Mouse (Mus musculus) retina, embryonic 14.5 days (tissue): ENCODE measurements around the gene Slc35a1.

Experiments
- DNase-seq: peaks from one replicate; pipeline ENCODE4 v3.0.0-alpha.2; 2015; ENCODE audit warnings: low spot score

Gene Slc35a1

DNA sequence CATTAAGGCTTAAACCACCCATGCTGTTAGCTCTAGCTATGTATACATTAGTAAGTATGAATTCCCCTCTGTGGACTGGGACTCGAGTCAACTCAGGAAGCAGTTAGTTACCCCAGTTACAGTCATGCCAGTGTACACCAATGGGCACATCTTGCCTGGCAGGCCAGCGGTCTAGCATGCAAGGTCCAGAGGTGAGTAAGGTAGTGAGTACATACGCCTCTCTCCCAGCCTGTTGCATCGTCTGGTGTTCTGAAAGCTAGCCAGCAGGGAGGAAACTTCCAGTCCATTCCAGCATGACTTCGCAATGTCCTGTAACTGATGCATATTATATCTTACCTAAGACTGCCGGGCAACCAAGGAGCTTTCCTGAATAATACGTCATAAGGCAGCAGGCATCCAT, 34.1 kb downstream of the Slc35a1 start:
- DNase-seq, result no peak

DNA sequence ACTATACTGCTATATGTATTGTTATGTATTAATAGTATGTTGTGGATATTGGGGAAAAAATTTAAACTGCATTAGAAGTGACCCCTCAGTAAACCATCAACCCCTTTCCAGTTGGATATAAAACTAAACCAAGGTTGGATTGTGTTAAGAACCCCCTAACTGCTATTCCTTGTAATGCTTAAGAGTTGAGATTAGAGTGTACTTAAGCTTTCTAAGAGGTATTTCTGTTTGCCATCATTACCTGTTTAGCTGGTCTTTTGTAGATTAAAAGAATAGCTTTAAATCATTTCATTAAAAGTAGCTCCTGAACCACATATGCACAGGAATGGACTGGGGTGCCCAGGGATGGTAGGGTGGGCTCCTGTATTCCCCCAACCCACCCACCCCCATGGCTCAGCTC, 42.5 kb downstream of the Slc35a1 start:
- no peak for DNase-seq

DNA sequence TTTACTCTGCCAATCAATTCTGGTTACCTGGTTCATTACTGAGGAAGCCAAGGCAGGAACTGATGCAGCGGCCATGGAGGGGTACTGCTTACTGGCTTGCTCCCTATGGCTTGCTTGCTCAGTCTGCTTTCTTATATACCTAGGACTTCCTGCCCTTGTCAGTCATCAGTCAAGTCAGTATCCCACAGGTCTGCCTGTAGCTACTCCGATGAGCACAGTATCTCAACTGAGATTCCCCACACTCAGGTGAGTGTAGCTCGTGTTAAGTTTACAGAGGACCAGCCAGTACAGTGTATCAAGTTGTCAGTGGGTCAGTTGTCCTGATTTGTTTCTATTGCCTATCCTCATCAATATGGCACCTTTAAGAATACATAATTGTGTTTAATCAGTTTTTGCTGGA, 46.5 kb downstream of the Slc35a1 start:
- DNase-seq, result no peak

DNA sequence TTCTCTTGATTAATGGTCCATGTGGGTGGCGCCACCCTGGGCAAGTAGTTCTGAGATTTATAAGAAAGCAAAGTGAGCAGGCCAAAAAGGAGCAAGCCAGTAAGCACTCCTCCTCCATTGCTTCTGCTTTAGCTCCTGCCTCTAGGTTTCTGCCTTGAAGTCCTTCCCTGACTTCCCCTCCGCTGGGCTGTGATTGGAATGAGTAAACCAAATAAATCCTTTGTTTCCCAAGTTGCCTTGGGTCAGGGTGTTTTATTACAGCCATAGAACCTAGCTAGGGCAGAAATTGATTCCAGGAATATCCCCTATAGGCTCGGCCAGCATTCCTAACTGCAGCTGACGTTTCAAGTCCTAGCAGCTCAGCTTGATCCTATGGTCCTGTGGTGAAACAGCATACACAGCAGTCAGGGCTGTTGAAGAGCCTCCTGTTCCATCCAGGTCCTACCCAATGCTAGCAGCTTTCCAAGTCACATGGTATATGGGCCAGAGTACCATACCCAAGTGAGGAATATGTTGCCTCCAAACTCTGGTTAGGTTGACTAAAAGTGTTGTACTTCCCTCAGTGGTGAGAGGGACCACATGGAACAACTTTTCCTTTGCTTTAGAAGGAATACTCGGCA, 47.4 kb downstream of the Slc35a1 start:
- no peak for DNase-seq

DNA sequence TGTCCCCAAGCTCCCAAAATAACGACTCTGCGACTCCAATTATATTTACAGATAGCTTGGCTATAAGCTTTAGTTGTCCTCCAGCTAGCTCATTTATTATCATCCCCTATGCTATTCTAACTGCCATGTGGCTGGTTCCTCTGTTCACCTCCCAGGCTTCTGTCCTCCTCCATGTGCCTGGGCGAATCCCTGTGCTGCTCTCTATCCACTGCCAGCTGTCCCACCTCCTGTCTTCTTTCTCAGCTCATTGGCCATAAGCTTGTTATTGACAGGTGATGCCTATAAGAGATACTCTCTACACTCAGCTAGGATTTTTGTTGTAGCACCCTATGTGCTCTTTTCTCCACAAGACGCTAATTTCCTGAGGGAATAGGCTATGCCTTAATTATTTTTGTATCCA, 49.4 kb downstream of the Slc35a1 start:
- DNase-seq, result no peak

DNA sequence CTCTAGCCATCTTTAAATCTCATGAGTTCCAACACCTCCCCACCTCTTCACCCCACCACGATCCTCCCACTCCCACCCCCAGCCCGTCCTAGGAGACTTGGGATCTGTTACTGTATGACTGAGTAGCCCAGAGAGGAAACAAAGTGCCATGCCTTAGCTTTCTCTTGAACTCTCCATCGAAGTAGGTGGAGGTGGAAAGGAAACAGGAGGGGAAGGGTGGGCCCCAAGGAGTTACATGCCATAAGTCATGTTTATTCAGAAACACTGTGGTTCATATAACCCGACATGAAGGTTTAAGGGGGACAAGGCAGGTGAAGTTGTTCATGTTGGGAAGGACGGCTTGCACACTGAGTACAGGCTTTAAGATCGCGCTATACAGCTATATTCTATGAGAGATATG, 49.9 kb downstream of the Slc35a1 start:
- DNase-seq, result no peak

DNA sequence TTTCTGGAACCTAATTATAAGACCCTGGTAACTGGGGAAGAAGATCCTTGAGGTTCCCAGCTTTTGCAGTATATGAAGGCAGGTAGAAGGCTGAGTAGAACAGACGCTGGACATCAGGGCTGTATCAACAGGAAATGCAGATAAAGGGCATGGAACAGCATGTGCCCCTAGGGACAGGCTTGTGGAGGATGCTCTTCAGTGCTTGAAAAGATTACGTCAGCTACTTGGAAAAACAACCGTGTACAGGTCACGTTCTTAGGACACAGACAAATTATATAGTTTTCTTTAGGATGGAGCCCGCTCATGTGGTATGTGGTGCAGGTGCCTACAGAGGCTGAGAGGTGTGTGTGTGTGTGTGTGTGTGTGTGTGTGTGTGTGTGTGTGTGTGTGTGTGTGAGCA, 51.2 kb downstream of the Slc35a1 start:
- DNase-seq, result no peak

DNA sequence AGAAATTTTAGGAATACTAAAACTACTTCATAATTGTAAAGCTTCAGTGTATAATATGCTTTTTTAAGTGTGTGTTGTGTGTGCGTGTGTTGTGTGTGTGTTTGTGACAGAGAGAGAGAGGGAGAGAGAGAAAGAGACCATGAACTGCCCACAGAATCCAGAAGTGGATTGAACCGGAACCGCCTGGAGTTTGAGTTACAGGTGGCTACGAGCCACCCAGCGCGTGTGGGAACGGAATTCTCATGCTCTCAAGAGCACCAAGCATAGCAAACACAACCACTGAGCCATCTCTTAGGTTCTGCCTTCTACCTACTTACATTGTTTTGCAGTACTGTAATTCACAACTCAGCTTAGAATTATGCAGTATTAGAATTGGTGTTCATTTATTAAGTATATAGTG, 53.1 kb downstream of the Slc35a1 start:
- no peak for DNase-seq

DNA sequence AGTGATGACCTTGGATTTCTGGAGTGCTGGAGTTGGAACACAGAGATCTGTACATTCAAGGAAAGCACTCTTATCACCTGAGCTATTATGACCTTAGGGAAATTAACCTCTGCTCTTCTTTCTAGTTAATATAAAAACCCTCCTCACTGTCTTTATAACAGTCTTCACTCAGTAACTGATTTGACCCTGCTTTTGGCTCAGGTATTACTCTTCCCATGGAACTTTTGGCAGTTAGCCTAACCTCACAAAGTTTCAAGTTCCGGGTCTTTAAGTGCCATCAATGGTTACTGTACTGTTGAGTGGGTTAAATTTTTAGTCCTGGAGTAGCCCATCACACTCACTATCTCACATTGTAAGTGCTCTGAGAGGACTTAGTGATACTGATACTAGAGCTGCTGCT, 57.3 kb downstream of the Slc35a1 start:
- no peak for DNase-seq

DNA sequence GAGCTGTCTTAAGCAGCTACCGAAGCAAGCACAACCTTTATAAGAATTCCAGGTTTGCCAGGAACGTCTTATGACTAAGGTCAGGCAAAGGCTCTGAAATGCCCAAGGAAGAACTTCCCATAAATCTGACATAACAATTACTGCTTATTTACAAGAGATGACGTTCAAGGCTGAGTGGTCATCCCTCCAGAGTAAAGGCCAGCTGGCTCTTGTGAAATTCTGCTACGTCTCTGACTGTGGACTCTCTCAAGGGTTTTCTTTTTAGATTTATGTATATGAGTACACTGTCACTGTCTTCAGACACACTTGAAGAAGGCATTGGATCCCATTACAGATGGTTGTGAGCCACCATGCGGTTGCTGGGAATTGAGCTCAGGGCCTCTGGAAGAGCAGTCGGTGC, 60.8 kb downstream of the Slc35a1 start:
- no peak for DNase-seq

DNA sequence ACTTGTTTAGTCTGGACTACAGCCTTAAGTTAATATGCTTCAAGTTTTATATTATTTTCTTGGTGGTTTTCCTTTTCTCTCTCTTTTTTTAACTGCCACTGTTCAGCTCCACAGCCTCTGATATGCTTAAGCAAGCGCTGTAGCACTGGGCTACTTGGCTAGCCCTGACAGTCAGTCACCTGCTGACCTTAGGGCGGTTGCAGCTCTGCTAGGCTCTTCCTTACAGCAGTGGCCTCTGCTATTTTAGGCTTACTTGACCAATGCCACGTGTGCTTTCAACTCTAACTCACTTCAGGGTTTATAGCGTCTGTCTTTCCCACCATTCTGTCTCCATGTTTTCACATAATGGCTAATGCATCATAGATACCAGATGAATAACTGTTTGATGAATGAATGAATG, 61.7 kb downstream of the Slc35a1 start:
- DNase-seq, result no peak

DNA sequence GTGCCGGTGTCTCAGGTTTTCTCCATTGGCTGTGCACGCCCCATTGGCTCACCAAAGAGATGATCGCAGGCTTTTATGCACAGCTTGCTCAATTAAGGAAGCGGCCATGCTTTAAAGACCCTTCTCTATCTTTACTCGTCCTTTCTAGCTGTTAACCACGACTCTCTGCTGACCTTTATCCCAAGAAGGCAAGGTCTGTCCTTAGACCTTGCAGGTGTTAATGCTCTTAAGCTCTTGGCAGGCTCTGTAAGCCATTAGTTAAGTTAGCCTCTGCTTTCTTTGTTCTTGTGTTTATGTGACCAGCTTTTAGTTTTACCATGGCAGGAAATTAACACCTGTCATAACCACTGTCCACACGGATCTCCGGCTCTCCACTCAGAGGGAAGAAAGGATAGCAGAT, 71.1 kb downstream of the Slc35a1 start:
- no peak for DNase-seq

DNA sequence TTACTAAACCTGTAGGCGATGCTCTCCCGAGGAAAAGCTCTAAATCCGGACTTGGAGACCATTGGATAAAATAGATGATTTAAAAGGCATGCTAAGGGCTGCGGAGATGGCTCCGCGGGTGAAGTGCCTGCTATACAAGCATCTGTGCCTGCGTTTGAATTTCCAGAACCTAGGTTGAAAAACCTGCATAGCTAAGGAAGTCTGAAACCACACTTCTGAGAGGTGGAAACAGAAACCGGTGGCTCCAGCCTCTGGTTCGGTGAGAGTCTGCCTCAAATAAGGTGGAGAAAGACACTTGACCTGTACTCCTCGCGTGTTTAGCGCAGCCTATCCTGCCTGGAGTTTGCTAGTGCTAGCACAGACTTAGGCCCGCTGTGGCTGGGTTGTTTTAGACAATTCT, 71.9 kb downstream of the Slc35a1 start:
- peak; percentile 12 for DNase-seq

DNA sequence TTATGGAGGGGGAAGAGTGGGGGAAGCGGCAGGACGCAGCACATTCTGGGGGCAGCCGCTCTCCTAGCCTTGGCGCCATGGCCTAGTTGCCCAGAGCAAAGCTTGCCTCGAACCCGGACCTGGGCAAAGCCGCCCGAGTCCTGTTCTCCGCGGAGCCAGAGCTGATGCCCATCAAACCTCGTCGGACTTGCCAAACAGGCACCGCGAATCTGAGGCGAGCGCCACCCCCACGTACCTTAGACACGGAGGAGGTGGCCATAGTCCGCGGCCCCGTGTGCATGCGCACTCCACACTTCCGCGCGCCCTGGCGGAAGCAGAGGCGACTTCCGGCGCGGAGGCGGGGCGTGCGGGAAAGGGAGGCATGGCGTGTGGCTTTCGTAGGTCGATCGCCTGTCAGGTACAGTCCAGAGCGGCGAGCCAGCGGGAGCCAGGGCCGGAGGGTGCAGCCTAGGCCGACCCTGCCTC, 72.6 kb downstream of the Slc35a1 start, which contains the start of the genes Orc3 and Rars2:
Orc3 (minus strand) TSS at position 315 of the 465 bp plus-strand sequence.
Rars2 (plus strand) TSS at position 328 of the 465 bp plus-strand sequence.
- peak; percentile 91 for DNase-seq

DNA sequence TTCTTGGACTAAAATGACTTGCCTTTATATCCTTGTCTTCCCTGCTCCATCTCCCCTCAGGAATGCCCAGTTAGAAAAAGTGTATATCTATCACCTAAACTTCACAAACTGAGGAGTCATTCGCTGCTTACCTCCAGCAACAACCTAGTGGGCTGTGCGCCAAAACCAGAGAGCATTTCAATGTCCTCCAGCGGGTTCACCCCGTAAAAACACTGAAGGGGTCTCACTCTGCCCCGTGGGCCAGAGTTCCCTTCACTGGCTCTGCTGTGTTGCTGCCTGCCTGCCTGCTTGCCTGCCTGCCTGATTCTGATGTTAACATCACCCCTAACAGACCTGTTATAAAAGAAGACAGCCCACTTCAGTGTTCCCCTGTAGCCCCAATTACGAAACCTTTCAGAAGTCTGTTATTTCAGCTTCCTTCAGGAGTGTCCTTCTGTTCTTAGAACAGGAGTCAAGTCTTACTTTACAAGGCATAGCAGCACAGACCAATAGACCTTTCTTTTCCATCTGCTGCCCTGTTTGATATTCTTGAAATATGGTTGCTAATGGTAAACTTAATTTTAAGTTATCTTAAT, 73.6 kb downstream of the Slc35a1 start:
- DNase-seq, result no peak
